Mouse (Mus musculus): ENCODE results near the gene Rreb1. TPM values are rescaled to one million over a fixed set of nuclear protein-coding genes. Genes with fewer than 3 reads are reported as not detected.

Rreb1 gene
- polyA plus RNA-seq, 1 experiment from 2014 or later, result 6.1 TPM

- H3K4me2 ChIP-seq (ENCODE audit: low read depth, low read length), result peak overlapping the region; percentile 95
- peak; percentile 71 for DNase-seq (ENCODE audit: low spot score)
- peak overlapping the region; percentile 69 for H3K9ac ChIP-seq (replicated peaks; ENCODE audit: low read length)
- H3K36me3 ChIP-seq (replicated peaks; ENCODE audit: control insufficient read depth, insufficient read depth, low read depth, low read length), result no peaks in the 10 kb centered on the region
- ATAC-seq (replicated peaks; ENCODE audit: insufficient number of reproducible peaks, low FRiP score, low TSS enrichment, low read depth), result peak; percentile 68
- no peaks in the 10 kb centered on the region for H3K4me1 ChIP-seq (ENCODE audit: control insufficient read depth, insufficient read depth, low read length)
- no peaks in the 10 kb centered on the region for H3K9me3 ChIP-seq (replicated peaks; ENCODE audit: control insufficient read depth, low read length)
- whole genome bisulfite sequencing, result 0% methylated on average over 59 of the region's 65 CpGs
- H3K27ac ChIP-seq (replicated peaks; ENCODE audit: low read depth, low read length), result peak overlapping the region; percentile 66
- H3K4me3 ChIP-seq (ENCODE audit: low read depth, low read length), result peak overlapping the region; percentile 65
- H3K27me3 ChIP-seq (ENCODE audit: control insufficient read depth, insufficient read depth, low read length), result no peaks in the 10 kb centered on the region
Measured at GRCm38 (mm10) chr13:37826281-37826993, 48.2 kb downstream of the Rreb1 start.

GRCm38 (mm10) chr13:37826994-37827262 lies 48.7 kb downstream of the Rreb1 start:
- ATAC-seq (replicated peaks; ENCODE audit: insufficient number of reproducible peaks, low FRiP score, low TSS enrichment, low read depth) (peak; percentile 22), DNase-seq (ENCODE audit: low spot score) (no peak)
- Histone ChIP-seq H3K27me3 (ENCODE audit: control insufficient read depth, insufficient read depth, low read length) (no peaks in the 10 kb centered on the region), H3K9me3 (replicated peaks; ENCODE audit: control insufficient read depth, low read length) (no peaks in the 10 kb centered on the region), H3K36me3 (replicated peaks; ENCODE audit: control insufficient read depth, insufficient read depth, low read depth, low read length) (no peaks in the 10 kb centered on the region), H3K27ac (replicated peaks; ENCODE audit: low read depth, low read length) (peak overlapping the region; percentile 66), H3K4me3 (ENCODE audit: low read depth, low read length) (peak overlapping the region; percentile 65), H3K4me2 (ENCODE audit: low read depth, low read length) (peak overlapping the region; percentile 95), H3K4me1 (ENCODE audit: control insufficient read depth, insufficient read depth, low read length) (no peaks in the 10 kb centered on the region), H3K9ac (replicated peaks; ENCODE audit: low read length) (peak overlapping the region; percentile 69)
- 0% methylated on average over 24 of the region's 36 CpGs for WGBS

DNA sequence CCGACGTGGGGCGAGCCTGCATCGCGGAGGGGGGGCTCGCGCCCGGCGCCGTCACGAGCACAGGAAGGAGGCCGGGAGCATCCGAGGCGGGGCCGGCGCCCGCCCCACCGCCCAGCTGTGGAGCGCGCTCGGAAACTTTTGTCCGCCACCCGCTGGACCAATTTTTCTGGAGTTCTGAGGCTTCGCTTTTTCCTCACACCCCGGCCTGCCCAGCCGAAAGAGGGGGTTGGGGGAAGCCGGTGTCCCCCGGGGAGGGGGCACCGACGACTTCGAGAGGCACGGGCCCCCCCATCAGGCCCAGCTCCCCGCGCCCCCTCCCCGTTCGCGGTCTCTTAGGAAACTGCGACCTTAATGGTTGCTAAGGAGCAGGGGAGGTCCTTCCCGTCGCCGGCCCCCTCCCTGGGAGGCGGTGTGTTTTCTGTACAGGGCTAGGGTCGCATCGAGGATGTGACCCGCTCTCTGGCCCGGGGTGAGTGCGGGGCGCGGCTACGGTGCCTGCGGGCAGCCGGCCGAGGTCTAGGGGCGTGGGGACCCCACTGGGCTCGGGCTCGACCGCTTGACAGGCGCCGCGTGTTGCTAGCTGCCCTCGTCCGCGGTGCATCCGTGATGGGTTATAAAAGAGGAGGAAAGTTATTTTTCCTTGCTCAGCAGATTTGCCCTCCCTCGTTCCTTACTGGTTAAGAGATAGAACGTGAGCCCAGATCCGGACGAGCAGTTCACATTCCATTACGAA lies 49.2 kb downstream of the Rreb1 start:
- no peaks in the 10 kb centered on the region for H3K4me1 ChIP-seq (ENCODE audit: control insufficient read depth, insufficient read depth, low read length)
- no peaks in the 10 kb centered on the region for H3K36me3 ChIP-seq (replicated peaks; ENCODE audit: control insufficient read depth, insufficient read depth, low read depth, low read length)
- peak overlapping the region; percentile 65 for H3K4me3 ChIP-seq (ENCODE audit: low read depth, low read length)
- H3K4me2 ChIP-seq (ENCODE audit: low read depth, low read length), result peak overlapping the region; percentile 95
- H3K9ac ChIP-seq (replicated peaks; ENCODE audit: low read length), result peak overlapping the region; percentile 69
- H3K9me3 ChIP-seq (replicated peaks; ENCODE audit: control insufficient read depth, low read length), result no peaks in the 10 kb centered on the region
- H3K27ac ChIP-seq (replicated peaks; ENCODE audit: low read depth, low read length), result peak overlapping the region; percentile 66
- ATAC-seq (replicated peaks; ENCODE audit: insufficient number of reproducible peaks, low FRiP score, low TSS enrichment, low read depth), result peak; percentile 58
- WGBS, result under 1% methylated on average over 68 of the region's 69 CpGs
- H3K27me3 ChIP-seq (ENCODE audit: control insufficient read depth, insufficient read depth, low read length), result no peaks in the 10 kb centered on the region
- peak; percentile 75 for DNase-seq (ENCODE audit: low spot score)

- 4% methylated on average over 13 of the region's 13 CpGs for WGBS
- no peak for DNase-seq (ENCODE audit: low spot score)
- Histone ChIP-seq H3K36me3 (replicated peaks; ENCODE audit: control insufficient read depth, insufficient read depth, low read depth, low read length) (no peaks in the 10 kb centered on the region), H3K9ac (replicated peaks; ENCODE audit: low read length) (peak overlapping the region; percentile 69), H3K4me2 (ENCODE audit: low read depth, low read length) (peak overlapping the region; percentile 95), H3K4me1 (ENCODE audit: control insufficient read depth, insufficient read depth, low read length) (no peaks in the 10 kb centered on the region), H3K27me3 (ENCODE audit: control insufficient read depth, insufficient read depth, low read length) (no peaks in the 10 kb centered on the region), H3K27ac (replicated peaks; ENCODE audit: low read depth, low read length) (no peak overlapping the region), H3K9me3 (replicated peaks; ENCODE audit: control insufficient read depth, low read length) (no peaks in the 10 kb centered on the region), H3K4me3 (ENCODE audit: low read depth, low read length) (peak overlapping the region; percentile 65)
- ATAC-seq (replicated peaks; ENCODE audit: insufficient number of reproducible peaks, low FRiP score, low TSS enrichment, low read depth), result no peak
Measured at GRCm38 (mm10) chr13:37827996-37828579, 49.9 kb downstream of the Rreb1 start.

DNA sequence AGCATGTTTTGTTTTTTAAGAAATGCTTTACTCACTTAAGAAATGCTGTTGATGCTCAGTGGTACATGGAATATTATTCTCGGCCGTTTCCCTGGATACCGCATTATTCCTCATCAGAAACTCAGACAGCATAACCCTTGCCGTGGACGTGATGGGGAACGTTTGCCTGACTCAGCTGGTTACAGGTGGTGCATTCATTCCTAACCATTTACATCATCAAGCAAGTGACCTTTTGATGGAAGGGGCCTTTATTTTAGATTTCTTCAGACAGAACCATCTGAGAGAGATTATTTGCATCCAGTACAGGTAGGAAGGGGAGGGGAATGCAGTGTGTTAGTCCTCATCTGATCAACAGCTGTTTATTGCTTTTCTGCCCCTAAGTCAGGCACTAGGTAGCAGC lies 50.7 kb downstream of the Rreb1 start:
- no peaks in the 10 kb centered on the region for H3K4me1 ChIP-seq (ENCODE audit: control insufficient read depth, insufficient read depth, low read length)
- H3K9ac ChIP-seq (replicated peaks; ENCODE audit: low read length), result no peak overlapping the region
- no peak for ATAC-seq (replicated peaks; ENCODE audit: insufficient number of reproducible peaks, low FRiP score, low TSS enrichment, low read depth)
- no peak overlapping the region for H3K27ac ChIP-seq (replicated peaks; ENCODE audit: low read depth, low read length)
- H3K36me3 ChIP-seq (replicated peaks; ENCODE audit: control insufficient read depth, insufficient read depth, low read depth, low read length), result no peaks in the 10 kb centered on the region
- H3K9me3 ChIP-seq (replicated peaks; ENCODE audit: control insufficient read depth, low read length), result no peaks in the 10 kb centered on the region
- H3K4me2 ChIP-seq (ENCODE audit: low read depth, low read length), result peak overlapping the region; percentile 7; the same call in 1 of the 2 replicates
- DNase-seq (ENCODE audit: low spot score), result no peak
- 21% methylated on average over 6 of the region's 6 CpGs for WGBS
- no peaks in the 10 kb centered on the region for H3K27me3 ChIP-seq (ENCODE audit: control insufficient read depth, insufficient read depth, low read length)
- no peak overlapping the region for H3K4me3 ChIP-seq (ENCODE audit: low read depth, low read length)

- no peak overlapping the region for H3K4me3 ChIP-seq (ENCODE audit: low read depth, low read length)
- ATAC-seq (replicated peaks; ENCODE audit: insufficient number of reproducible peaks, low FRiP score, low TSS enrichment, low read depth) (no peak), DNase-seq (ENCODE audit: low spot score) (no peak)
- no peak overlapping the region for H3K27ac ChIP-seq (replicated peaks; ENCODE audit: low read depth, low read length)
- WGBS, result 49% methylated on average over 2 of the region's 2 CpGs
- no peaks in the 10 kb centered on the region for H3K4me1 ChIP-seq (ENCODE audit: control insufficient read depth, insufficient read depth, low read length)
- no peak overlapping the region for H3K9ac ChIP-seq (replicated peaks; ENCODE audit: low read length)
- no peaks in the 10 kb centered on the region for H3K9me3 ChIP-seq (replicated peaks; ENCODE audit: control insufficient read depth, low read length)
- H3K4me2 ChIP-seq (ENCODE audit: low read depth, low read length), result no peak overlapping the region
- no peaks in the 10 kb centered on the region for H3K27me3 ChIP-seq (ENCODE audit: control insufficient read depth, insufficient read depth, low read length)
- no peaks in the 10 kb centered on the region for H3K36me3 ChIP-seq (replicated peaks; ENCODE audit: control insufficient read depth, insufficient read depth, low read depth, low read length)
Measured at GRCm38 (mm10) chr13:37830256-37830655, 52.1 kb downstream of the Rreb1 start.

- ATAC-seq (replicated peaks; ENCODE audit: insufficient number of reproducible peaks, low FRiP score, low TSS enrichment, low read depth), result no peak
- H3K9me3 ChIP-seq (replicated peaks; ENCODE audit: control insufficient read depth, low read length), result no peaks in the 10 kb centered on the region
- H3K27ac ChIP-seq (replicated peaks; ENCODE audit: low read depth, low read length), result no peak overlapping the region
- 21% methylated on average over 4 of the region's 4 CpGs for WGBS
- no peak overlapping the region for H3K4me3 ChIP-seq (ENCODE audit: low read depth, low read length)
- H3K4me1 ChIP-seq (ENCODE audit: control insufficient read depth, insufficient read depth, low read length), result no peaks in the 10 kb centered on the region
- no peaks in the 10 kb centered on the region for H3K36me3 ChIP-seq (replicated peaks; ENCODE audit: control insufficient read depth, insufficient read depth, low read depth, low read length)
- DNase-seq (ENCODE audit: low spot score), result no peak
- no peak overlapping the region for H3K9ac ChIP-seq (replicated peaks; ENCODE audit: low read length)
- no peak overlapping the region for H3K4me2 ChIP-seq (ENCODE audit: low read depth, low read length)
- H3K27me3 ChIP-seq (ENCODE audit: control insufficient read depth, insufficient read depth, low read length), result no peaks in the 10 kb centered on the region
Measured at GRCm38 (mm10) chr13:37830874-37831311, 52.7 kb downstream of the Rreb1 start.

- WGBS, result 40% methylated on average over 5 of the region's 5 CpGs
- no peak for ATAC-seq (replicated peaks; ENCODE audit: insufficient number of reproducible peaks, low FRiP score, low TSS enrichment, low read depth)
- Histone ChIP-seq H3K9ac (replicated peaks; ENCODE audit: low read length) (no peak overlapping the region), H3K4me2 (ENCODE audit: low read depth, low read length) (no peak overlapping the region), H3K27me3 (ENCODE audit: control insufficient read depth, insufficient read depth, low read length) (no peaks in the 10 kb centered on the region), H3K4me1 (ENCODE audit: control insufficient read depth, insufficient read depth, low read length) (no peaks in the 10 kb centered on the region), H3K36me3 (replicated peaks; ENCODE audit: control insufficient read depth, insufficient read depth, low read depth, low read length) (no peaks in the 10 kb centered on the region), H3K27ac (replicated peaks; ENCODE audit: low read depth, low read length) (no peak overlapping the region), H3K4me3 (ENCODE audit: low read depth, low read length) (no peak overlapping the region), H3K9me3 (replicated peaks; ENCODE audit: control insufficient read depth, low read length) (no peaks in the 10 kb centered on the region)
- no peak for DNase-seq (ENCODE audit: low spot score)
Measured at GRCm38 (mm10) chr13:37832481-37832880, 54.3 kb downstream of the Rreb1 start.
